Comparison of ENCODE assay signal across 9 mouse cellular contexts in the genomic region with DNA sequence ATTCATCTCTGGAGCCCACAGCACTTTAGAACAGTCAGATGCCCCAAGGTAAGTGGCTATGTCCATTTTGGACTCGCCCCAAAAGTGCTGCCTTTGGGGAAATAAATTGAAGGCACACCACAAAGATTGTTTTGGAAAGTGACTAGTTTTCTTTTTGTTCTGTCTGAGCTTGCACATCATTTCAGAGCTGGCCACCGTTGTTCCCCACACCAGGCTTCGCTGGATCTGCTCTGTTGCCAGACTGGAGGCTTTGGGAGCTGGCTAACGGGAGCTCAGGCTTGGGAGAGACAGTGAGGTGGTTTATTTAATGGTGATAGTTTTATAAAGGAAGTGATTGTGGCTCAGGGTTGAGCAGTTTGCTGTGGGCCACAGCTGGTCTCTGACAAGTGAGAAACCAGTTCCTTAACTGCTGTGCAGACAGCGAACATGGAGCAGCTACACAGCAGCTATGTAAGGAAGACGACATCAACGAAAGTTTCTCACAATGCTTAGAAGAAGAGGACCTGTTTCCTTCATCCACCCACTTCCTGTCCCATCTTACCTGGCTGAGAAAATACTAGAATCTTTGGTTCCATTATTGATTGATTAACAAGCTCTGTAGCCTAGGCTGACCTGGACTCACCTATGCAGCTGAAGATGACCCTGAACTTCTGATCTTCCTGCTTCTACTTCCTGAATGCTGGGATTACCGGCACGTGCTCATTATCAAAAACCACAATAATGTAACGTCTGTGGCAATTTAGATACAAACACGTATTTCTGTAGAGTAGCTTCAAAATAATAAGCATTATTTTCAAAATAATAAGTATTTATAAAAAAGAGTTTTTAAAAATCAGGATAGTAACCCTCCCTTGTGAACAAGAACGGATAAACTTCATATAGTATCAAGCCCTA.
DNase-seq lines count a peak whose midpoint lies in the region; ATAC-seq lines count a peak whose summit lies in the region.
"Had no signal": no experiment of that assay in that cellular context is flagged by ENCODE, and none has a peak within 500 bp of the region (broad histone marks: within the 10 kb centered on the region; RNA-seq: fewer than 3 reads in every experiment).

No protein-coding gene starts in this region.

- ATAC-seq in granulocyte monocyte progenitor cell, adult 5-6 weeks (replicated peaks; ENCODE audit: poor library complexity, severe bottlenecking): peak; percentile 71

- peak; percentile 26 for DNase-seq in kidney, postnatal 10 days
- no peak for DNase-seq in kidney, postnatal 25 days
- DNase-seq in urinary bladder, postnatal 14 days (ENCODE audit: low spot score): peak; percentile 3
- no peak for DNase-seq in urinary bladder, postnatal 4 days (ENCODE audit: low spot score in 2 of 2)
- no peak for DNase-seq in frontal cortex, postnatal 14 days (ENCODE audit: low spot score in 2 of 2)
- DNase-seq in ovary, postnatal 36 days (ENCODE audit: low spot score): no peak
- DNase-seq: cerebellum, adult 18-20 months; right cerebral cortex, adult 18-20 months had no signal

Comparison
In these comparisons a context has a peak if more than half of its experiments do, and no peak if none do; other contexts are left out.
1. DNase-seq: peak in kidney, postnatal 10 days (single experiment) and urinary bladder, postnatal 14 days (single experiment); none in kidney, postnatal 25 days (0 of 2), urinary bladder, postnatal 4 days (0 of 2), frontal cortex, postnatal 14 days (0 of 2) and ovary, postnatal 36 days (single experiment).